Mouse (Mus musculus): ENCODE measurements at regions not wholly inside any gene's neighbourhood (a gene's known extent, or its start where the extent isn't known, plus 50 kb on each side); places are given as distances from the start of the nearest gene placed in this dataset.
A peak's percentile ranks its signal among the peaks of the same experiment; 100 is the strongest.

GRCm38 (mm10) chr13:101506696-101507095, 261.3 kb downstream of the Pik3r1 start:
- DNase-seq (ENCODE audit: low spot score in 2 of 2), result no peak

- no peak for DNase-seq (ENCODE audit: low spot score in 2 of 2)
Observed at GRCm38 (mm10) chr13:101505054-101505453, 263.0 kb downstream of the Pik3r1 start.

GRCm38 (mm10) chr13:101504241-101504640, 263.8 kb downstream of the Pik3r1 start:
- peak; percentile 17 to 40 for DNase-seq (ENCODE audit: low spot score in 2 of 2)

GRCm38 (mm10) chr13:101501845-101502284, 266.2 kb downstream of the Pik3r1 start:
- DNase-seq (ENCODE audit: low spot score in 2 of 2), result no peak

- no peak for DNase-seq (ENCODE audit: low spot score in 2 of 2)
Observed at GRCm38 (mm10) chr13:101501061-101501460, 267.0 kb downstream of the Pik3r1 start.

GRCm38 (mm10) chr13:101491835-101492234, 276.2 kb downstream of the Pik3r1 start:
- no peak for DNase-seq (ENCODE audit: low spot score in 2 of 2)

GRCm38 (mm10) chr13:101490961-101491360, 277.1 kb downstream of the Pik3r1 start:
- no peak for DNase-seq (ENCODE audit: low spot score in 2 of 2)

GRCm38 (mm10) chr13:101487621-101488020, 280.4 kb downstream of the Pik3r1 start:
- DNase-seq (ENCODE audit: low spot score in 2 of 2), result no peak

- no peak for DNase-seq (ENCODE audit: low spot score in 2 of 2)
Observed at GRCm38 (mm10) chr13:101485823-101486222, 282.2 kb downstream of the Pik3r1 start.

- no peak for DNase-seq (ENCODE audit: low spot score in 2 of 2)
Observed at GRCm38 (mm10) chr13:101483816-101484215, 284.2 kb downstream of the Pik3r1 start.

- DNase-seq (ENCODE audit: low spot score in 2 of 2), result no peak
Observed at GRCm38 (mm10) chr13:101481551-101482184, 286.3 kb downstream of the Pik3r1 start.

- peak in 1 of 2 experiments; percentile 10 for DNase-seq (ENCODE audit: low spot score in 2 of 2)
Observed at GRCm38 (mm10) chr13:101479297-101479652, 288.7 kb downstream of the Pik3r1 start.

GRCm38 (mm10) chr13:101478608-101479296, 289.3 kb downstream of the Pik3r1 start:
- DNase-seq (ENCODE audit: low spot score in 2 of 2), result no peak

GRCm38 (mm10) chr13:101473349-101473748, 294.7 kb downstream of the Pik3r1 start:
- DNase-seq (ENCODE audit: low spot score in 2 of 2), result no peak

GRCm38 (mm10) chr13:101470560-101471247, 297.3 kb downstream of the Pik3r1 start:
- DNase-seq (ENCODE audit: low spot score in 2 of 2), result no peak

GRCm38 (mm10) chr13:101465748-101466127, 302.3 kb downstream of the Pik3r1 start:
- DNase-seq (ENCODE audit: low spot score in 2 of 2), result no peak

GRCm38 (mm10) chr13:101464928-101465747, 302.9 kb downstream of the Pik3r1 start:
- DNase-seq (ENCODE audit: low spot score in 2 of 2), result no peak

GRCm38 (mm10) chr13:101456926-101457325, 311.1 kb downstream of the Pik3r1 start:
- no peak for DNase-seq (ENCODE audit: low spot score in 2 of 2)

- DNase-seq (ENCODE audit: low spot score in 2 of 2), result no peak
Observed at GRCm38 (mm10) chr13:101454276-101454675, 313.7 kb downstream of the Pik3r1 start.

GRCm38 (mm10) chr13:101450501-101450900, 317.5 kb downstream of the Pik3r1 start:
- no peak for DNase-seq (ENCODE audit: low spot score in 2 of 2)

- DNase-seq (ENCODE audit: low spot score in 2 of 2), result no peak
Observed at GRCm38 (mm10) chr13:101439517-101439916, 328.5 kb downstream of the Pik3r1 start.

GRCm38 (mm10) chr13:101439041-101439440, 329.0 kb downstream of the Pik3r1 start:
- peak in 1 of 2 experiments; percentile 18 for DNase-seq (ENCODE audit: low spot score in 2 of 2)
